Mouse (Mus musculus): ENCODE measurements around the gene Gm49510. TPM values are rescaled to one million over a fixed set of nuclear protein-coding genes. Genes with fewer than 3 reads are reported as not detected.

Gene Gm49510
- polyA plus RNA-seq, 1 experiment from 2014 or later: 0.21 TPM

DNA sequence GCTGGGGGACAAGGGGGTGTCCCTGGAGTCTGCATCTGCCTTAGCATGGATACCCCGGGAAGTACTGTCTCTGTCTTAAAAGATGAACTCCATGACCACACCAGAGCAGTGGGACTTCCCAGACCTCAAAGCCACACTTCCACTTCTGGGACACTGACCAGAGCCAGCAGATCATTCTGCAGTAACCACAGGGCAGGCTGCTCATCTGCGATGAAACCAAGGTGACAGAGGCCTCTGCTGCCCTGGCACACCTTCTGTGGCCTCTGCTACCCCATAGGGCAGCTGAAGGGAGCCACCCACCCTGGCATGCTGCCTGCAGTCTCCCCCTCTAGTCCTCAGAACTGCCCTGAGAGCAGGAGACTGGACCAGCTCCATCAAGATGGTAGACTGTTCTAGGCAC is 3.7 kb upstream of the Gm49510 start:
- H3K4me2 ChIP-seq (ENCODE audit: low read depth, low read length): no peak overlapping the region
- 76% methylated on average over 2 of the region's 2 CpGs for WGBS
- H3K27ac ChIP-seq (ENCODE audit: low read length): peak overlapping the region; percentile 36; the same call in 1 of the 2 replicates
- peaks cover 63% of the 10 kb centered on the region for H3K4me1 ChIP-seq (ENCODE audit: control insufficient read depth, insufficient read depth, low read length)
- peaks cover 15% of the 10 kb centered on the region; the same call in 1 of the 2 replicates for H3K36me3 ChIP-seq (ENCODE audit: control insufficient read depth, insufficient read depth, low read length)
- ATAC-seq: no peak
- no peak overlapping the region; the same call in 1 of the 2 replicates for H3K9ac ChIP-seq (ENCODE audit: low read depth, low read length)
- H3K27me3 ChIP-seq (replicated peaks; ENCODE audit: control insufficient read depth, insufficient read depth, low read length): no peaks in the 10 kb centered on the region
- no peak overlapping the region for H3K4me3 ChIP-seq (ENCODE audit: low read length)
- H3K9me3 ChIP-seq (ENCODE audit: control insufficient read depth, low read length): no peaks in the 10 kb centered on the region

DNA sequence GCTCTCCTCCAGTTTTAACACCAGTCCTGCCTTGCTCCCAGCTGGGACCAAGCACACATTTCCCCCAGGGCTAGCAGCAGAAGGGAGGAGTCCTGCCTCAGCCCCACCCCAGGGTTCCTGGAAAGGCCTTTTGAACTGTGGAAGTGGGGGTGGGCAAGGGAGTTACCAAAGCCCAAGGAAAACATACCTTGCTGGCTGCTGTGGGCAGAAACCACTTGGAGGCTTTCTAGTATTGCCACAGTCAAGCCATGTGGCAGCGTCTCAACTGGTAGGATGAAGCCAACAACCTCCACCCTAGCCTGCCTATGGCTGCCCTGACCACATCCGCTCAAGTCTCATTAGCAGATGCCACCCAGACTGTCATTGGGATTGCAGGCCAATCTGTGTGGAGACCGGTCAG is 3.3 kb upstream of the Gm49510 start:
- Histone ChIP-seq H3K27me3 (replicated peaks; ENCODE audit: control insufficient read depth, insufficient read depth, low read length) (no peaks in the 10 kb centered on the region), H3K9ac (ENCODE audit: low read depth, low read length) (no peak overlapping the region; the same call in 1 of the 2 replicates), H3K4me1 (ENCODE audit: control insufficient read depth, insufficient read depth, low read length) (peaks cover 67% of the 10 kb centered on the region), H3K36me3 (ENCODE audit: control insufficient read depth, insufficient read depth, low read length) (peaks cover 11% of the 10 kb centered on the region; the same call in 1 of the 2 replicates), H3K27ac (ENCODE audit: low read length) (peak overlapping the region; percentile 36), H3K9me3 (ENCODE audit: control insufficient read depth, low read length) (no peaks in the 10 kb centered on the region), H3K4me3 (ENCODE audit: low read length) (no peak overlapping the region), H3K4me2 (ENCODE audit: low read depth, low read length) (no peak overlapping the region)
- WGBS: 81% methylated on average over 3 of the region's 3 CpGs
- ATAC-seq: no peak

DNA sequence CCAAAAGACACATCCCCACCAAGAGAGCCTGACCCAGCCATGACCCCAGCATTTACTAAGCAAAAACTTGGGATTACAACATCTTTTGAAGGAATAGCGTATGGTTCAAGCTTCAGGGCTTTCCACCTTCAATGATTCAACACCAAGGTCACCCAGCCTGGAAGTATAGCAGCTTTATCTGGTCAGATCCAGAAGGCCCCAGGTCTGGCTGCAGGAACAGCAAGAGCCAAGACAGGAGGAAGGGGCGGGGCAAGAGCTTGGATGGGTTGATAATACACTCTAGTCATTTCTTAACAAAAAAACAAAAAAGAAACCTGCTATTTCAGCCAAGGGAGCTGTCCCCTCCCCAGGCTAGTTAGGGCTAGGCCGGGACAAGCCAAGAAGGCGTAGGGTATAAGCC is 2.0 kb upstream of the Gm49510 start:
- Histone ChIP-seq H3K4me1 (ENCODE audit: control insufficient read depth, insufficient read depth, low read length) (peaks cover 64% of the 10 kb centered on the region), H3K27ac (ENCODE audit: low read length) (peak overlapping the region; percentile 55), H3K4me2 (ENCODE audit: low read depth, low read length) (peak overlapping the region; percentile 11; the same call in 1 of the 2 replicates), H3K36me3 (ENCODE audit: control insufficient read depth, insufficient read depth, low read length) (peaks cover 3% of the 10 kb centered on the region; the same call in 1 of the 2 replicates), H3K27me3 (replicated peaks; ENCODE audit: control insufficient read depth, insufficient read depth, low read length) (no peaks in the 10 kb centered on the region), H3K9ac (ENCODE audit: low read depth, low read length) (no peak overlapping the region), H3K4me3 (ENCODE audit: low read length) (no peak overlapping the region), H3K9me3 (ENCODE audit: control insufficient read depth, low read length) (no peaks in the 10 kb centered on the region)
- ATAC-seq: no peak
- 87% methylated on average over 4 of the region's 4 CpGs for WGBS

DNA sequence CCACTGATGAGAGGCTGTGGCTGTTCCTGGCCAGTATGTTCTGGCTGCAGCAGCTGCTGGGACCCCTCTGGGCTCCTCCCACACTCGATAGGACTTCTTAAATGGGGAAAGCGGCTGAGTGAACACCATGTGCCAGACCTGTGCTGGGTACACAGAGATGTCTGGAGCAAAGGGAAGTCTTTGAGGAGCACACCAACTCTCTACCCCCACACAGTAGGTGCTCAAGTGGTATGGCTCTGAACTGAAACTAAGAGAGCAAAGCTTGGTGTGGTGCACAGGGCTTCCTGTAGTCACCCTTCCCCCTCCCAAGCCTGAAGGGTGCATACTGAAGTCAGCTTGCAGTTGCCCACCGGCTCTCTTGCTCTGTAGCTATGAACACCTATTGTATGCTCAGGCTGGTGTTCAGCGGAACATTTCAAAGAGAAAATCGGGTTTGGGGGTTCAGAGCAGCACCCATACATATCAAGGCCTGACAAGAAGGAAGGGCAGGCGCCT is 913 bp upstream of the Gm49510 start:
- 0 out of 2 replicates have a peak overlapping the region, but pooled peaks have one; percentile 7 for H3K4me3 ChIP-seq (ENCODE audit: low read length)
- H3K4me1 ChIP-seq (ENCODE audit: control insufficient read depth, insufficient read depth, low read length): peaks cover 64% of the 10 kb centered on the region
- 54% methylated on average over 6 of the region's 6 CpGs for WGBS
- H3K27ac ChIP-seq (ENCODE audit: low read length): peak overlapping the region; percentile 79
- H3K27me3 ChIP-seq (replicated peaks; ENCODE audit: control insufficient read depth, insufficient read depth, low read length): no peaks in the 10 kb centered on the region
- H3K36me3 ChIP-seq (ENCODE audit: control insufficient read depth, insufficient read depth, low read length): no peaks in the 10 kb centered on the region; the same call in 1 of the 2 replicates
- H3K9ac ChIP-seq (ENCODE audit: low read depth, low read length): peak overlapping the region; percentile 85; the same call in 1 of the 2 replicates
- ATAC-seq: no peak
- H3K9me3 ChIP-seq (ENCODE audit: control insufficient read depth, low read length): no peaks in the 10 kb centered on the region
- H3K4me2 ChIP-seq (ENCODE audit: low read depth, low read length): peak overlapping the region; percentile 73

DNA sequence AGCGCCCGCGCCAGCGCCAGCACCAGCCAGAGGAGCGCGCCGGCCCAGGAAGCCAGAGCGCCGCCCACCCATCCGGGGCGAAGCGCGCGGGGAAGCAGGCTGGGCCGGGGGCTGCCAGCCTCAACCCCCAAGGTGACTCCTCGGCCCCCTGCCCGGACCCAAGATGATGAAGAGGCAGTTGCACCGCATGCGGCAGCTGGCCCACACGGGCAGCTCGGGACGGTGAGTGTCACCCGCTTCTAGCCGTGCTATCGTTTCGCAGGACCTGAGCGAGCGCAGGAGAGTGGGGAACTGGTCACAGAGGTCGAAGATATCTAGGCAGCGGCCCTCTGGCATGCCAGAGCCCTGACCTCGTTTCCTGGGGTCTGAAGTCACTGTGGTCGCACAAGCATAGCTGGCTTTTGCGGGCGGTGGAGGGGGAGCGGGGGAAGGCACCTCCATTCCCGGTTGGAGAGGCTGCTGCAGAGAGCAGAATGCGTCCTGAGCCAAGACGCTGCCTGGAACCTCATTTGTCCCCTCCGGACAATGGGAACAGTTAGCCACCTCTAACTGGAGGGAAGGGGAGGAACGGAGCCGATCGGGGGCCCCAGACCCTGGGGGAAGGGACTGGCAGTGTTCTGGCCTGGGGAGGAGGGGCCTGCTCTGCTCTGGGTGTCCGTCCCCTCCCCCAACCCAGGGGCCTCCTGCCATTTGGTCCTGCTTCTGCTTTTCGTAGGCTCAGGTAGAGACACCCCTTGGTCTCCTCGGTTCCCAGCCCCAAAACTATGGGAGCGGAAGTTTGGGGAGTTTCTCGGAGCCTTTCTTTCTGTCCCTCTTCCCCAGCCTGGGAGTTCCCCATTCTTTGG is 495 bp downstream of the Gm49510 start, which contains the start of gene Sh3bp1:
Sh3bp1 (plus strand) TSS at position 29 of the 845 bp plus-strand sequence.
- peaks cover 2% of the 10 kb centered on the region; the same call in 1 of the 2 replicates for H3K36me3 ChIP-seq (ENCODE audit: control insufficient read depth, insufficient read depth, low read length)
- peak within 1 kb of the TSS; percentile 85 for H3K9ac ChIP-seq (ENCODE audit: low read depth, low read length)
- H3K9me3 ChIP-seq (ENCODE audit: control insufficient read depth, low read length): no peaks in the 10 kb centered on the region
- H3K27me3 ChIP-seq (replicated peaks; ENCODE audit: control insufficient read depth, insufficient read depth, low read length): no peaks in the 10 kb centered on the region
- H3K4me1 ChIP-seq (ENCODE audit: control insufficient read depth, insufficient read depth, low read length): peaks cover 51% of the 10 kb centered on the region
- H3K27ac ChIP-seq (ENCODE audit: low read length): peak within 1 kb of the TSS; percentile 79
- WGBS: 2% methylated on average over 47 of the region's 47 CpGs
- peak; percentile 57 for ATAC-seq
- peak within 1 kb of the TSS; percentile 84 for H3K4me3 ChIP-seq (ENCODE audit: low read length)
- peak within 1 kb of the TSS; percentile 73 for H3K4me2 ChIP-seq (ENCODE audit: low read depth, low read length)

DNA sequence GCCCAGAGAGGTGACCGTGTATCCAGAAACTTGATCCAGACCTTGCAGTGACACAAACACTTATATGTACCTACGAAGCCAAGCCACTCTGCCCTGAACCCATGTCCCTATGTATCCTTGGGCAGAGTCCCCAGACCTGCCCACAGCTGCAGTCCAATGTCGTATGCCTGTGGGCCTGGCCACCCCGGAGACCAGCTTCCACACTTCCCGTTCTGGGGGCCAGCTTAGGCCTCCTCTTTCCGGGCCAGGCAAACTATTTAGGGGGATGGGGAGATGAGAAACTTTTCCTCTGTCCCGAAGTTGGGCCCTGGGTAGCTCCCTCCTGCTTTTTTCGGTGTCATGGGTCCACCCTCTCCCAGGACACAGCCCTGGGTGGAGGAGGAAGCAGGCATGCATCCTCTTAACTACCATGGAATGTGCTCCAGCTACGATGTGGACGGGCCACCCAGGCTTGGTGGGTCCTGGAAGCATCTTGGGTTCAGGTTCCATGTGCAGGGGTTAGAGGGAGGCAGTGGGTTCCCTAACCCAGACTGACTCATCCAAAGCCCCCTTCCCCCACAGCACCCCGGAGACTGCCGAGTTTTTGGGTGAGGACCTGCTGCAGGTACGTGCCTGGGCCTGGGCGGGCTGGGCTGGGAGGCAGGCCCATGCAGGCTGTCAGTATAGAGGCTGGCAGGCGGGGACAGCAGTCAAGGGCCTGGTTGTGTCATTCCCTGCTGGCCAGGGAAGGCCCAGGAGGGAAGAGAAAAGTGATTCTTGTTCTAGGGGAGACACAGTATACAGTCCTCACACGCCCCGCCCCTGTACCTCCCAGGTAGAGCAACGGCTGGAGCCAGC is 1.3 kb downstream of the Gm49510 start:
- WGBS: 17% methylated on average over 18 of the region's 18 CpGs
- Histone ChIP-seq H3K36me3 (ENCODE audit: control insufficient read depth, insufficient read depth, low read length) (0 out of 2 replicates have a peak, but pooled peaks cover 2% of the 10 kb centered on the region), H3K9me3 (ENCODE audit: control insufficient read depth, low read length) (no peaks in the 10 kb centered on the region), H3K27ac (ENCODE audit: low read length) (peak overlapping the region; percentile 79), H3K9ac (ENCODE audit: low read depth, low read length) (peak overlapping the region; percentile 85), H3K4me1 (ENCODE audit: control insufficient read depth, insufficient read depth, low read length) (peaks cover 46% of the 10 kb centered on the region), H3K4me3 (ENCODE audit: low read length) (peak overlapping the region; percentile 84), H3K27me3 (replicated peaks; ENCODE audit: control insufficient read depth, insufficient read depth, low read length) (no peaks in the 10 kb centered on the region), H3K4me2 (ENCODE audit: low read depth, low read length) (peak overlapping the region; percentile 73)
- peak; percentile 11; the same call in 1 of the 2 replicates for ATAC-seq

DNA sequence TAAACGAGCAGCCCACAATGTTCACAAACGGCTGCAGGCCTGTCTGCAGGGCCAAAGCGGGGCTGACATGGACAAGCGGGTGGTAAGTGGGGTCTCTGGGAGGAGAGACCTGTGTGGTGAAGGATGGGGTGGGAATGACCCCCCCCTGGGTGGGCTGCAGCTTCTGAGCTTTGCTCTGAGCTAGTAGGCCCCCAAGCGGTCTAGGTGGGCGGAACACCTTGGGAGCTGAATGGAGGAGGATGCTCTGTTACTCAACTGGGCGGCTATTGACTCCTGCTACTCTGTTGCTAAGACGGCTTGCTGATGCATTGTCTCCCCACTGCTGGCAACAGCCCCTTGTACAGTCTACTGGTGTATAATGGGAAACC is 1.9 kb downstream of the Gm49510 start:
- Histone ChIP-seq H3K27me3 (replicated peaks; ENCODE audit: control insufficient read depth, insufficient read depth, low read length) (no peaks in the 10 kb centered on the region), H3K9me3 (ENCODE audit: control insufficient read depth, low read length) (no peaks in the 10 kb centered on the region), H3K4me2 (ENCODE audit: low read depth, low read length) (peak overlapping the region; percentile 73), H3K36me3 (ENCODE audit: control insufficient read depth, insufficient read depth, low read length) (0 out of 2 replicates have a peak, but pooled peaks cover 2% of the 10 kb centered on the region), H3K9ac (ENCODE audit: low read depth, low read length) (peak overlapping the region; percentile 85), H3K4me3 (ENCODE audit: low read length) (peak overlapping the region; percentile 84), H3K4me1 (ENCODE audit: control insufficient read depth, insufficient read depth, low read length) (peaks cover 40% of the 10 kb centered on the region), H3K27ac (ENCODE audit: low read length) (peak overlapping the region; percentile 10; the same call in 1 of the 2 replicates)
- 47% methylated on average over 8 of the region's 8 CpGs for WGBS
- ATAC-seq: no peak

DNA sequence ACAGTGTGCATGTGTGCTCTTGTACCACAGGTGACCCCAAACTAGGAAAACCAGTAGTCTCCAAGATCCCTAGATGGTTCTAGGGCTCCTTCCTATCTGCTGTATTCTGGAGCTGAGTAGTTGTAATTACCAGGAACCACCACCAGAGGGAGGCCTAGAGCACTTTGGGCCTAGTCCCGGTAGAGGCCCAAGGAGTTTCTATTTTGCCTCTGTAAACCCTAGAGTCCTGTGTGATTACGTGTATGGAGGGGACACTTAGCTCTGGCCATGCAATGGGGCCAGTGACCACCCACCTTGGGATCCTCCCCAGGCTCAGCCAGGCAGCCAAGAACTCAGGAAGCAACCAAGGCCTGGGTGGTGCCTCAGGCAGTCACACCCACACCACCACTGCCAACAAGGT is 3.8 kb downstream of the Gm49510 start:
- H3K9me3 ChIP-seq (ENCODE audit: control insufficient read depth, low read length): no peaks in the 10 kb centered on the region
- peaks cover 28% of the 10 kb centered on the region for H3K4me1 ChIP-seq (ENCODE audit: control insufficient read depth, insufficient read depth, low read length)
- H3K4me2 ChIP-seq (ENCODE audit: low read depth, low read length): no peak overlapping the region
- WGBS: 3% methylated on average over 2 of the region's 2 CpGs
- peak overlapping the region; percentile 57 for H3K9ac ChIP-seq (ENCODE audit: low read depth, low read length)
- ATAC-seq: no peak
- H3K27me3 ChIP-seq (replicated peaks; ENCODE audit: control insufficient read depth, insufficient read depth, low read length): no peaks in the 10 kb centered on the region
- H3K4me3 ChIP-seq (ENCODE audit: low read length): no peak overlapping the region
- H3K27ac ChIP-seq (ENCODE audit: low read length): no peak overlapping the region
- H3K36me3 ChIP-seq (ENCODE audit: control insufficient read depth, insufficient read depth, low read length): 0 out of 2 replicates have a peak, but pooled peaks cover 2% of the 10 kb centered on the region

DNA sequence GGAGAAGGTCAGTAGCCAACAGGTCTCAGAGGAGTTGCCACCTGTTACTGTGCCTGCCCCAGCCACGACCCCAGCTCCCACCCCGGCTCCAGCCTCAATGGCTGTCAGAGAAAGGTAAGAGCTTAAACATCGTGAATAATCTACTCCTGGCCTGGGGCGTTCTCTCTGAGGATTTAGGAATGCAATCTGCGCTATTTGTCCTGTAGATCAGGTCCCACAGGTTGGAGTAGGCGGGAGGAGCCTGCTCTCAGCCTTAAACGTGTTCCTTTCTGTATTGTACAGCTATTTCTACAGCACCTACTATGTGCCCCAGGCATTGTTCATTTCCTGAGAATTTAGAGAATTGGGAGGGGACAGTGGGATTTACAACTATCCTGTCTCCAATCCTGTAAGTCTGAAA is 8.9 kb downstream of the Gm49510 start:
- WGBS: 81% methylated on average over 7 of the region's 7 CpGs
- no peaks in the 10 kb centered on the region for H3K9me3 ChIP-seq (ENCODE audit: control insufficient read depth, low read length)
- H3K27ac ChIP-seq (ENCODE audit: low read length): no peak overlapping the region
- ATAC-seq: no peak
- no peak overlapping the region for H3K9ac ChIP-seq (ENCODE audit: low read depth, low read length)
- H3K4me2 ChIP-seq (ENCODE audit: low read depth, low read length): no peak overlapping the region
- 0 out of 2 replicates have a peak, but pooled peaks cover 2% of the 10 kb centered on the region for H3K36me3 ChIP-seq (ENCODE audit: control insufficient read depth, insufficient read depth, low read length)
- H3K4me1 ChIP-seq (ENCODE audit: control insufficient read depth, insufficient read depth, low read length): peaks cover 4% of the 10 kb centered on the region
- H3K27me3 ChIP-seq (replicated peaks; ENCODE audit: control insufficient read depth, insufficient read depth, low read length): no peaks in the 10 kb centered on the region
- no peak overlapping the region for H3K4me3 ChIP-seq (ENCODE audit: low read length)

All from intestine, embryonic 16.5 days (tissue).